Mouse (Mus musculus): ENCODE measurements at regions not wholly inside any gene's neighbourhood (a gene's known extent, or its start where the extent isn't known, plus 50 kb on each side); places are given as distances from the start of the nearest gene placed in this dataset.

- Histone ChIP-seq H3K4me3 (no peak overlapping the region), H3K4me2 (replicated peaks) (peak overlapping the region; percentile 30; the same call in 1 of the 2 replicates), H3K4me1 (peaks cover 12% of the 10 kb centered on the region), H3K9ac (0 out of 2 replicates have a peak overlapping the region, but pooled peaks have one; percentile 1), H3K27ac (no peak overlapping the region), H3K9me3 (0 out of 2 replicates have a peak, but pooled peaks cover 5% of the 10 kb centered on the region), H3K36me3 (no peaks in the 10 kb centered on the region), H3K27me3 (no peaks in the 10 kb centered on the region)
- 19% methylated on average over 14 of the region's 14 CpGs for whole genome bisulfite sequencing
- ATAC-seq (ENCODE audit: low FRiP score, low read depth): peak; percentile 48
These were observed 119.7 kb downstream of the Rps24 start for GRCm38 (mm10) chr14:24606444-24607173.

- Histone ChIP-seq H3K9ac (no peak overlapping the region), H3K27ac (no peak overlapping the region), H3K36me3 (no peaks in the 10 kb centered on the region), H3K9me3 (0 out of 2 replicates have a peak, but pooled peaks cover 5% of the 10 kb centered on the region), H3K27me3 (no peaks in the 10 kb centered on the region), H3K4me3 (no peak overlapping the region), H3K4me2 (replicated peaks) (no peak overlapping the region), H3K4me1 (peaks cover 12% of the 10 kb centered on the region)
- no peak for ATAC-seq (ENCODE audit: low FRiP score, low read depth)
- WGBS: 73% methylated on average over 1 of the region's 1 CpGs
These were observed 121.4 kb downstream of the Rps24 start for GRCm38 (mm10) chr14:24608356-24608755.

GRCm38 (mm10) chr14:24612254-24612995, 125.5 kb downstream of the Rps24 start:
- no peaks in the 10 kb centered on the region for H3K27me3 ChIP-seq
- H3K9ac ChIP-seq: no peak overlapping the region
- 0 out of 2 replicates have a peak, but pooled peaks cover 5% of the 10 kb centered on the region for H3K9me3 ChIP-seq
- no peak overlapping the region for H3K4me3 ChIP-seq
- H3K27ac ChIP-seq: no peak overlapping the region
- H3K4me2 ChIP-seq (replicated peaks): no peak overlapping the region
- H3K36me3 ChIP-seq: no peaks in the 10 kb centered on the region
- no peaks in the 10 kb centered on the region for H3K4me1 ChIP-seq
- 76% methylated on average over 4 of the region's 4 CpGs for WGBS
- ATAC-seq (ENCODE audit: low FRiP score, low read depth): no peak

GRCm38 (mm10) chr14:24615776-24616175, 128.9 kb downstream of the Rps24 start:
- WGBS: 86% methylated on average over 3 of the region's 3 CpGs
- ATAC-seq (ENCODE audit: low FRiP score, low read depth): no peak
- no peaks in the 10 kb centered on the region for H3K9me3 ChIP-seq
- H3K27ac ChIP-seq: no peak overlapping the region
- H3K9ac ChIP-seq: no peak overlapping the region
- no peaks in the 10 kb centered on the region for H3K4me1 ChIP-seq
- H3K36me3 ChIP-seq: no peaks in the 10 kb centered on the region
- no peak overlapping the region for H3K4me2 ChIP-seq (replicated peaks)
- H3K4me3 ChIP-seq: no peak overlapping the region
- no peaks in the 10 kb centered on the region for H3K27me3 ChIP-seq

GRCm38 (mm10) chr14:24616306-24617125, 129.6 kb downstream of the Rps24 start:
- WGBS: 70% methylated on average over 10 of the region's 10 CpGs
- no peak for ATAC-seq (ENCODE audit: low FRiP score, low read depth)

GRCm38 (mm10) chr14:24617126-24617375, 130.1 kb downstream of the Rps24 start:
- ATAC-seq (ENCODE audit: low FRiP score, low read depth): no peak
- WGBS: 60% methylated on average over 3 of the region's 3 CpGs

More at GRCm38 (mm10) chr14:24616306-24617125, 129.6 kb downstream of the Rps24 start:
- H3K27me3 ChIP-seq: no peaks in the 10 kb centered on the region
- no peak overlapping the region for H3K4me2 ChIP-seq (replicated peaks)
- no peak overlapping the region for H3K9ac ChIP-seq
- H3K4me3 ChIP-seq: no peak overlapping the region
- H3K36me3 ChIP-seq: no peaks in the 10 kb centered on the region
- no peaks in the 10 kb centered on the region for H3K9me3 ChIP-seq
- no peak overlapping the region for H3K27ac ChIP-seq
- H3K4me1 ChIP-seq: no peaks in the 10 kb centered on the region

GRCm38 (mm10) chr14:24617393-24617861, 130.5 kb downstream of the Rps24 start:
- H3K4me2 ChIP-seq (replicated peaks): no peak overlapping the region
- H3K36me3 ChIP-seq: no peaks in the 10 kb centered on the region
- no peaks in the 10 kb centered on the region for H3K9me3 ChIP-seq
- H3K4me3 ChIP-seq: no peak overlapping the region
- no peaks in the 10 kb centered on the region for H3K4me1 ChIP-seq
- no peaks in the 10 kb centered on the region for H3K27me3 ChIP-seq
- H3K9ac ChIP-seq: no peak overlapping the region
- no peak for ATAC-seq (ENCODE audit: low FRiP score, low read depth)
- WGBS: 79% methylated on average over 10 of the region's 10 CpGs
- no peak overlapping the region for H3K27ac ChIP-seq

More at GRCm38 (mm10) chr14:24617126-24617375, 130.1 kb downstream of the Rps24 start:
- Histone ChIP-seq H3K4me1 (no peaks in the 10 kb centered on the region), H3K27me3 (no peaks in the 10 kb centered on the region), H3K4me3 (no peak overlapping the region), H3K9ac (no peak overlapping the region), H3K4me2 (replicated peaks) (no peak overlapping the region), H3K36me3 (no peaks in the 10 kb centered on the region), H3K27ac (no peak overlapping the region), H3K9me3 (no peaks in the 10 kb centered on the region)

- Histone ChIP-seq H3K27ac (no peak overlapping the region), H3K36me3 (no peaks in the 10 kb centered on the region), H3K27me3 (no peaks in the 10 kb centered on the region), H3K4me3 (no peak overlapping the region), H3K9me3 (no peaks in the 10 kb centered on the region), H3K9ac (no peak overlapping the region), H3K4me2 (replicated peaks) (no peak overlapping the region), H3K4me1 (no peaks in the 10 kb centered on the region)
- ATAC-seq (ENCODE audit: low FRiP score, low read depth): no peak
- WGBS: 67% methylated on average over 15 of the region's 16 CpGs
These were observed 131.5 kb downstream of the Rps24 start for GRCm38 (mm10) chr14:24618226-24619038.

- Histone ChIP-seq H3K4me3 (no peak overlapping the region), H3K4me1 (no peaks in the 10 kb centered on the region), H3K36me3 (no peaks in the 10 kb centered on the region), H3K27ac (no peak overlapping the region), H3K4me2 (replicated peaks) (no peak overlapping the region), H3K9ac (no peak overlapping the region), H3K27me3 (no peaks in the 10 kb centered on the region), H3K9me3 (peaks cover under 1% of the 10 kb centered on the region; the same call in 1 of the 2 replicates)
- ATAC-seq (ENCODE audit: low FRiP score, low read depth): no peak
- 56% methylated on average over 1 of the region's 1 CpGs for WGBS
These were observed 145.1 kb downstream of the Rps24 start for GRCm38 (mm10) chr14:24631994-24632393.

GRCm38 (mm10) chr14:24641853-24642252, 154.9 kb downstream of the Rps24 start:
- Histone ChIP-seq H3K36me3 (no peaks in the 10 kb centered on the region), H3K4me2 (replicated peaks) (no peak overlapping the region), H3K4me3 (no peak overlapping the region), H3K9me3 (no peaks in the 10 kb centered on the region), H3K4me1 (peaks cover 33% of the 10 kb centered on the region), H3K9ac (no peak overlapping the region), H3K27me3 (no peaks in the 10 kb centered on the region), H3K27ac (no peak overlapping the region; the same call in 1 of the 2 replicates)
- 50% methylated on average over 5 of the region's 5 CpGs for WGBS
- no peak for ATAC-seq (ENCODE audit: low FRiP score, low read depth)

- Histone ChIP-seq H3K9me3 (no peaks in the 10 kb centered on the region), H3K4me2 (replicated peaks) (no peak overlapping the region), H3K9ac (no peak overlapping the region), H3K36me3 (no peaks in the 10 kb centered on the region), H3K27me3 (no peaks in the 10 kb centered on the region), H3K27ac (no peak overlapping the region), H3K4me1 (peaks cover 34% of the 10 kb centered on the region), H3K4me3 (no peak overlapping the region)
- 42% methylated on average over 6 of the region's 6 CpGs for WGBS
- ATAC-seq (ENCODE audit: low FRiP score, low read depth): no peak
These were observed 157.3 kb downstream of the Rps24 start for GRCm38 (mm10) chr14:24644117-24644808.

Measured in limb, embryonic 13.5 days (tissue).